Mouse (Mus musculus): Measurements from ENCODE around the gene Myadml2. TPM values are rescaled to one million over a fixed set of nuclear protein-coding genes. Genes with fewer than 3 reads are reported as not detected.

Gene Myadml2
- total and polyA plus RNA-seq, 3 experiments = not detected

- Histone ChIP-seq H3K27me3 (ENCODE audit: control insufficient read depth in 1 of 2, insufficient read depth in 2 of 2, low read length in 2 of 2) (no peaks in the 10 kb centered on the region), H3K36me3 (ENCODE audit: control insufficient read depth in 1 of 2, insufficient read depth in 2 of 2, low read length in 2 of 2) (peaks cover 3 to 31% of the 10 kb centered on the region in 2 experiments; a peak in 3 of 4 replicates), H3K4me1 (ENCODE audit: control insufficient read depth in 1 of 2, insufficient read depth in 2 of 2, low read length in 2 of 2) (peaks cover 19 to 38% of the 10 kb centered on the region in 2 experiments), H3K4me3 (ENCODE audit: control insufficient read depth in 1 of 2, insufficient read depth in 1 of 2, low read depth in 2 of 2, low read length in 2 of 2) (no peak overlapping the region), H3K9ac (ENCODE audit: control insufficient read depth, low read depth, low read length, poor library complexity, severe bottlenecking) (peak overlapping the region; percentile 98), H3K9me3 (replicated peaks; ENCODE audit: insufficient read depth, low read length) (no peaks in the 10 kb centered on the region), H3K27ac (ENCODE audit: control insufficient read depth, low read depth, low read length) (peak overlapping the region; percentile 2; the same call in 1 of the 2 replicates), H3K79me2 (ENCODE audit: control insufficient read depth, insufficient read depth, low read length, poor library complexity) (peaks cover 57% of the 10 kb centered on the region)
- no peak for TF ChIP-seq SIN3A (IDR thresholded peaks at IDR 0.05; ENCODE audit: low read length)
- no peak for TF ChIP-seq GABPA (IDR thresholded peaks at IDR 0.05; ENCODE audit: low read depth, low read length)
- no peak for DNase-seq (ENCODE audit: low read depth, low spot score)
Observed at GRCm38 (mm10) chr11:120630401-120630871, 17.5 kb downstream of the Myadml2 start.

GRCm38 (mm10) chr11:120629911-120630310 is 18.0 kb downstream of the Myadml2 start:
- H3K4me1 ChIP-seq (ENCODE audit: control insufficient read depth in 1 of 2, insufficient read depth in 2 of 2, low read length in 2 of 2) = peaks cover 19 to 43% of the 10 kb centered on the region in 2 experiments
- H3K36me3 ChIP-seq (ENCODE audit: control insufficient read depth in 1 of 2, insufficient read depth in 2 of 2, low read length in 2 of 2) = peaks cover 3 to 34% of the 10 kb centered on the region in 2 experiments; a peak in 3 of 4 replicates
- no peaks in the 10 kb centered on the region for H3K9me3 ChIP-seq (replicated peaks; ENCODE audit: insufficient read depth, low read length)
- peak overlapping the region; percentile 19; the same call in 1 of the 2 replicates for H3K27ac ChIP-seq (ENCODE audit: control insufficient read depth, low read depth, low read length)
- H3K9ac ChIP-seq (ENCODE audit: control insufficient read depth, low read depth, low read length, poor library complexity, severe bottlenecking) = peak overlapping the region; percentile 98; the same call in 1 of the 2 replicates
- no peaks in the 10 kb centered on the region for H3K27me3 ChIP-seq (ENCODE audit: control insufficient read depth in 1 of 2, insufficient read depth in 2 of 2, low read length in 2 of 2)
- no peak overlapping the region for H3K4me3 ChIP-seq (ENCODE audit: control insufficient read depth in 1 of 2, insufficient read depth in 1 of 2, low read depth in 2 of 2, low read length in 2 of 2)
- DNase-seq (ENCODE audit: low read depth, low spot score) = peak; percentile 64
- H3K79me2 ChIP-seq (ENCODE audit: control insufficient read depth, insufficient read depth, low read length, poor library complexity) = peaks cover 60% of the 10 kb centered on the region
- TF ChIP-seq ZC3H11A (IDR thresholded peaks at IDR 0.05; ENCODE audit: low read depth, low read length) = no peak
- no peak for TF ChIP-seq TAL1 (IDR thresholded peaks at IDR 0.05; ENCODE audit: low read length)
- TF ChIP-seq POLR2AphosphoS2 (IDR thresholded peaks at IDR 0.05; ENCODE audit: low read length) = no peak
- peak in 1 of 2 experiments; percentile 36; a peak in 1 of 4 replicates for TF ChIP-seq EP300 (IDR thresholded peaks at IDR 0.05; ENCODE audit: low read depth in 1 of 2, low read length in 2 of 2)
- TF ChIP-seq CHD2 (IDR thresholded peaks at IDR 0.05; ENCODE audit: low read length) = no peak
- TF ChIP-seq ELF1 (IDR thresholded peaks at IDR 0.05; ENCODE audit: low read depth, low read length) = 0 out of 2 replicates have a peak, but pooled peaks have one; percentile 17
- TF ChIP-seq NRF1 (IDR thresholded peaks at IDR 0.05; ENCODE audit: insufficient read depth, low read depth, low read length, poor library complexity, severe bottlenecking) = no peak
- TF ChIP-seq TCF12 (IDR thresholded peaks at IDR 0.05; ENCODE audit: low read depth, low read length) = 0 out of 2 replicates have a peak, but pooled peaks have one; percentile 21
- no peak for TF ChIP-seq POLR2A (IDR thresholded peaks at IDR 0.05; ENCODE audit: control insufficient read depth in 1 of 2, insufficient read depth in 1 of 2, low read depth in 1 of 2, low read length in 2 of 2, poor library complexity in 1 of 2)
- TF ChIP-seq E2F4 (IDR thresholded peaks at IDR 0.05; ENCODE audit: borderline replicate concordance, low read depth, low read length) = no peak
- no peak for TF ChIP-seq USF1 (IDR thresholded peaks at IDR 0.05; ENCODE audit: low read depth, low read length)
- TF ChIP-seq NELFE (IDR thresholded peaks at IDR 0.05; ENCODE audit: low read depth, low read length) = no peak
- TF ChIP-seq MYB (IDR thresholded peaks at IDR 0.05; ENCODE audit: low read depth, low read length) = no peak
- no peak for TF ChIP-seq POLR2AphosphoS5 (IDR thresholded peaks at IDR 0.05; ENCODE audit: borderline replicate concordance, low read depth, low read length)
- TF ChIP-seq ZKSCAN1 (IDR thresholded peaks at IDR 0.05; ENCODE audit: low read depth, low read length) = no peak
- no peak for TF ChIP-seq MEF2A (IDR thresholded peaks at IDR 0.05; ENCODE audit: extremely low read depth, insufficient replicate concordance, low read depth, low read length, poor library complexity, severe bottlenecking)
- TF ChIP-seq HCFC1 (IDR thresholded peaks at IDR 0.05; ENCODE audit: low read depth, low read length) = no peak
- TF ChIP-seq ZNF384 (IDR thresholded peaks at IDR 0.05; ENCODE audit: low read depth, low read length) = no peak
- no peak for TF ChIP-seq TBP (IDR thresholded peaks at IDR 0.05; ENCODE audit: low read depth, low read length)
- no peak for TF ChIP-seq ZMIZ1 (IDR thresholded peaks at IDR 0.05; ENCODE audit: low read depth, low read length)
- TF ChIP-seq GABPA (IDR thresholded peaks at IDR 0.05; ENCODE audit: low read depth, low read length) = peak; percentile 96
- no peak for TF ChIP-seq MAX (IDR thresholded peaks at IDR 0.05; ENCODE audit: low read length)
- no peak for TF ChIP-seq MYC (IDR thresholded peaks at IDR 0.05; ENCODE audit: low read depth, low read length)
- peak; percentile 27; the same call in 1 of the 2 replicates for TF ChIP-seq ETS1 (IDR thresholded peaks at IDR 0.05; ENCODE audit: low read depth, low read length)
- TF ChIP-seq CTCF (IDR thresholded peaks at IDR 0.05 in 2 of 3, conservative IDR thresholded peaks at IDR 0.05 in 1 of 3; ENCODE audit: control insufficient read depth in 1 of 3, insufficient read depth in 1 of 3, low read depth in 2 of 3, low read length in 3 of 3, poor library complexity in 1 of 3, severe bottlenecking in 1 of 3) = no peak
- TF ChIP-seq JUND (IDR thresholded peaks at IDR 0.05; ENCODE audit: low read depth, low read length) = no peak
- no peak for TF ChIP-seq MXI1 (IDR thresholded peaks at IDR 0.05; ENCODE audit: low read depth, low read length)
- no peak for TF ChIP-seq USF2 (IDR thresholded peaks at IDR 0.05; ENCODE audit: borderline replicate concordance in 1 of 2, insufficient read depth in 1 of 2, low read depth in 1 of 2, low read length in 2 of 2)
- TF ChIP-seq MAFK (IDR thresholded peaks at IDR 0.05; ENCODE audit: borderline replicate concordance, low read depth, low read length) = peak; percentile 98
- no peak for TF ChIP-seq CHD1 (IDR thresholded peaks at IDR 0.05; ENCODE audit: low read depth, low read length)

All from MEL (cell line).